Mouse (Mus musculus) forebrain, embryonic 13.5 days (tissue): Measurements from ENCODE around the gene Rnf168. TPM values are rescaled to one million over a fixed set of nuclear protein-coding genes. Genes with fewer than 3 reads are reported as not detected.
"Not testable (repeated sequence)": the region's sequence is repeated elsewhere in the genome, so short reads cannot be mapped to it uniquely, and the experiment has no call there.

Source experiments
- ATAC-seq: fragments of 200-750 bp; cut with Nextera tagmentation; 2 replicates; pipeline ENCODE4 v1.8.0; 2017
- H3K27ac ChIP-seq: fragments of 300-500 bp; sonication (generic); 2 replicates; pipeline ENCODE4 v1.5.1; 2015; ENCODE audit warnings: inconsistent platforms, mild to moderate bottlenecking, moderate library complexity
- H3K27me3 ChIP-seq: fragments of 300-500 bp; sonication (generic); 2 replicates; pipeline ENCODE4 v1.6.1; 2015; ENCODE audit warnings: mild to moderate bottlenecking, inconsistent platforms
- H3K36me3 ChIP-seq: fragments of 300-500 bp; sonication (generic); 2 replicates; pipeline ENCODE4 v1.6.1; 2015; ENCODE audit warnings: mild to moderate bottlenecking, inconsistent platforms; ENCODE audit not compliant: poor library complexity, severe bottlenecking
- H3K4me1 ChIP-seq: fragments of 300-500 bp; sonication (generic); 2 replicates; pipeline ENCODE4 v1.6.1; 2015; ENCODE audit warnings: inconsistent platforms
- H3K4me2 ChIP-seq: fragments of 300-500 bp; sonication (generic); 2 replicates; pipeline ENCODE4 v1.6.1; 2015; ENCODE audit warnings: inconsistent platforms, mild to moderate bottlenecking, moderate library complexity
- H3K4me3 ChIP-seq: fragments of 300-500 bp; sonication (generic); 2 replicates; pipeline ENCODE4 v1.5.1; 2015; ENCODE audit warnings: mild to moderate bottlenecking, inconsistent platforms
- H3K9ac ChIP-seq: fragments of 300-500 bp; sonication (generic); 2 replicates; pipeline ENCODE4 v1.6.1; 2015; ENCODE audit warnings: mild to moderate bottlenecking, inconsistent platforms
- H3K9me3 ChIP-seq: fragments of 300-500 bp; sonication (generic); replicated peaks from 2 replicates; pipeline ENCODE4 v1.6.1; 2016; ENCODE audit warnings: inconsistent platforms
- WGBS: fragments of 180-500 bp; shearing (Covaris S2); methylation state at CpG from one replicate; pipeline ENCODE4 v1.1.7; 2015; 5-methylcytosine and 5-hydroxymethylcytosine counted together
- polyA plus RNA-seq: library from polyadenylated mRNA; unstranded; fragments of >200 nt; fragmentation: Nextera tagmentation; extraction: Ambion mirVana; gene quantifications from 2 replicates; pipeline ENCODE4 v1.2.1, GENCODE M21; 2015

The Rnf168 gene
- polyA plus RNA-seq, 1 experiment from 2014 or later, result 38.5 TPM

DNA sequence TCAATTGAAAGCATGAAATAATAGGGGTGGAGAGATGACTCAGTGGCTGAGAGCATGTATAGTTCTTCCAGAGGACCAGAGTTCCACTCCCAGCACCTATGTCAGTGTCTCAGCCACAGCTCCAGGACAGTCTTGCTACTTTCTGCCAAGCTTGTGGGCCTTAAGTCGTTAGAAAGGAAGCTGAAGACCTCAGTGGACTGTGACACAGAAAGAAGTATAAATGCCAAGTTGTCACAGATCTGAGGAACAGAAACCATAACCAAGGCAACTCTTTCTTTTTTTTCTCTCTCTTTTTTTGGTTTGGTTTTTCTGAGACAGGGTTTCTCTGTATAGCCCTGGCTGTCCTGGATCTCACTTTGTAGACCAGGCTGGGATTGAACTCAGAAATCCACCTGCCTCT is 1.4 kb upstream of the Rnf168 start:
- Histone ChIP-seq H3K4me3 (no peak overlapping the region), H3K9me3 (no peaks in the 10 kb centered on the region), H3K27me3 (no peaks in the 10 kb centered on the region), H3K27ac (no peak overlapping the region), H3K4me2 (no peak overlapping the region), H3K36me3 (peaks cover 9% of the 10 kb centered on the region), H3K9ac (no peak overlapping the region), H3K4me1 (peaks cover 30% of the 10 kb centered on the region)
- no peak for ATAC-seq
- 94% methylated on average over 1 of the region's 1 CpGs for WGBS

- 57% methylated on average over 7 of the region's 7 CpGs for WGBS
- no peak for ATAC-seq
- H3K27ac ChIP-seq, result no peak overlapping the region
Measured at GRCm38 (mm10) chr16:32278396-32278795, 1.1 kb downstream of the Rnf168 start.

GRCm38 (mm10) chr16:32280211-32280610 is 3.0 kb downstream of the Rnf168 start:
- Histone ChIP-seq H3K4me2 (peak overlapping the region; percentile 39), H3K36me3 (peaks cover 37% of the 10 kb centered on the region), H3K9ac (peak overlapping the region; percentile 0; the same call in 1 of the 2 replicates), H3K27me3 (no peaks in the 10 kb centered on the region), H3K4me3 (peak overlapping the region; percentile 8), H3K27ac (no peak overlapping the region), H3K4me1 (peaks cover 38% of the 10 kb centered on the region), H3K9me3 (no peaks in the 10 kb centered on the region)
- ATAC-seq, result no peak
- 90% methylated on average over 8 of the region's 8 CpGs for WGBS

More at GRCm38 (mm10) chr16:32278396-32278795, 1.1 kb downstream of the Rnf168 start:
- Histone ChIP-seq H3K4me1 (peaks cover 38% of the 10 kb centered on the region), H3K4me3 (peak overlapping the region; percentile 88), H3K9me3 (no peaks in the 10 kb centered on the region), H3K36me3 (peaks cover 21% of the 10 kb centered on the region), H3K4me2 (peak overlapping the region; percentile 70), H3K9ac (peak overlapping the region; percentile 92), H3K27me3 (no peaks in the 10 kb centered on the region)

DNA sequence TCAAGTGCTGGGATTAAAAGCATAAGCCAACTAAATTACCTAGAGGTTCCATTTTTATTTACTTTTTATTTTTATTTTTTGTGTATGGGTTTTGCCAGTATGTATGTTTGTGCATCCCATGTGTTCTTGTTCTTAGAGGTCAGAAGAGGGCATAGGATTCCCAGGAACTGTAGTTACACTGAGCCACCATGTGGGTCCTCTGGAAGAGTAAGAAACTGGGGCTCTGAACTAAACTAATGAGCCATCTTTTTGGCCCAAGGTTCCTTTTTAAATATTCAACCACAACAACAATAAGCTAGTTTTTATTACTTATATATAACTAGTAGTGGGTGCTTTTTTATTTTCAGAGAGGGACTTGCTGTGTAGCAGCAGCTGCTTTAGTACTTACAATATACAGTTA is 5.3 kb downstream of the Rnf168 start:
- Histone ChIP-seq H3K9me3 (no peaks in the 10 kb centered on the region), H3K4me3 (no peak overlapping the region), H3K36me3 (peaks cover 61% of the 10 kb centered on the region), H3K27me3 (no peaks in the 10 kb centered on the region), H3K9ac (no peak overlapping the region), H3K27ac (no peak overlapping the region), H3K4me1 (peaks cover 33% of the 10 kb centered on the region), H3K4me2 (no peak overlapping the region)
- no peak for ATAC-seq

GRCm38 (mm10) chr16:32291821-32292220 is 14.6 kb downstream of the Rnf168 start:
- Histone ChIP-seq H3K9me3 (no peaks in the 10 kb centered on the region), H3K27ac (no peak overlapping the region), H3K27me3 (no peaks in the 10 kb centered on the region), H3K4me1 (no peaks in the 10 kb centered on the region), H3K4me2 (no peak overlapping the region), H3K36me3 (peaks cover 63% of the 10 kb centered on the region), H3K4me3 (no peak overlapping the region), H3K9ac (no peak overlapping the region)
- ATAC-seq, result no peak
- whole genome bisulfite sequencing, result 92% methylated on average over 4 of the region's 4 CpGs

DNA sequence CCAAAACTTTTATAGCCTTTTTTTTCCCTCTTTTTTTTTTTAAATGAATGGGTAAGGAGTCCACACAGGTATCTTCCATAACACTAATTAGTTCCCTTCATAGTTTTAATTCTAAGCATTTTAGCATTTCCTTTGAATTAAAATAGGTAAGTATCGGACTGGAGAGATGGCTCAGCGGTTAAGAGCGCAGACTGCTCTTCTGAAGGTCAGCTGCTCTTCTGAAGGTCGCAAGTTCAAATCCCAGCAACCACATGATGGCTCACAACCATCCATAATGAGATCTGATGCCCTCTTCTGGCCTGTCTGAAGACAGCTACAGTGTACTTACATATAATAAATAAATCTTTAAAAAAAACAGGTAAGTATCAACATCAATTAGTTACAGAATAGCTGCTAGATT is 22.4 kb downstream of the Rnf168 start:
- not testable (repeated sequence) for H3K4me1 ChIP-seq, ATAC-seq, H3K9ac ChIP-seq, H3K9me3 ChIP-seq, H3K27ac ChIP-seq, H3K27me3 ChIP-seq, H3K4me2 ChIP-seq, H3K4me3 ChIP-seq
- WGBS, result 96% methylated on average over 4 of the region's 4 CpGs
- H3K36me3 ChIP-seq, result peaks cover 59% of the 10 kb centered on the region

DNA sequence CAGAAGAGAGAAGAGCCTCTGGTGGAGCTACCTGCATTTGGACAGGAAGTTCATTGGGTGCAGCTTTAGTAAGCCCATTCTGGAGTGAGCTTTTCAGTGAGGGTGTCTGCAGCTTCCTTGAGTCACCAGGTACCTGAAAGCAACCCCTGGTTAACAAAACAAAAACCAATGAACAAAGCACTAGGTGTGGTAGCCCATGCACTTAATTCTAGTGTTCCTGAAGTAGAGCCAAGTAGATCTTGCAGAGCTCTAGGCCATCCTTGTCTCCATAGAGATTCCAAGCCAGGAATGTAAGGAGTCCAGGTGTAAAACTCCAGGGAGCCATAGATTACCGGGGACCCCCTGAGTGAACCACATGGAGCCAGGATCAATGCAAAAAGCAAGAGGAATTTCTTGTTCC is 25.8 kb downstream of the Rnf168 start:
- H3K27me3 ChIP-seq, result no peaks in the 10 kb centered on the region
- no peaks in the 10 kb centered on the region for H3K4me1 ChIP-seq
- WGBS, result 44% methylated on average over 1 of the region's 1 CpGs
- no peak overlapping the region for H3K4me3 ChIP-seq
- no peaks in the 10 kb centered on the region for H3K9me3 ChIP-seq
- no peak overlapping the region for H3K4me2 ChIP-seq
- H3K9ac ChIP-seq, result no peak overlapping the region
- ATAC-seq, result no peak
- no peak overlapping the region for H3K27ac ChIP-seq
- H3K36me3 ChIP-seq, result peaks cover 36% of the 10 kb centered on the region

GRCm38 (mm10) chr16:32303886-32304285 is 26.6 kb downstream of the Rnf168 start:
- ATAC-seq, result no peak
- 93% methylated on average over 7 of the region's 7 CpGs for WGBS
- no peak overlapping the region for H3K4me3 ChIP-seq

DNA sequence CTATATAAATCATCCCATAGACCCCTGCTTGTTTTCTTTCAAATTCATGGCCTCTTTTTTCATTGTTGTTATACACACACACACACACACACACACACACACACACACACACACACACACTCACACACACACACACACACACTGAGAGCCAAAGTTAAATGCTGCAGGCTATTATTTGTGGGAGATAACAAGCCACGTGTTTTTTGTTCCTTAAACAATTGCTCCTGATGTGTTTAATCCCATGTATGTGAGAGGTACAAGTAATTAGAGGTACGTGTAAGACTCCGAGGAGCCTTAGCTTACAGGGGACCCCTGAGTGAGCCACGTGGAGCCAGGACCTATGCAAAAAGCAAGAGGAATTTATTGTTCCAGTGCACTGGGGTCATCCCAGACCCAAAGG is 34.7 kb downstream of the Rnf168 start:
- Histone ChIP-seq H3K4me3 (no peak overlapping the region), H3K4me2 (no peak overlapping the region), H3K9ac (no peak overlapping the region), H3K27ac (no peak overlapping the region), H3K4me1 (no peaks in the 10 kb centered on the region), H3K27me3 (no peaks in the 10 kb centered on the region), H3K36me3 (no peaks in the 10 kb centered on the region), H3K9me3 (no peaks in the 10 kb centered on the region)
- 51% methylated on average over 4 of the region's 4 CpGs for WGBS
- no peak for ATAC-seq

More at GRCm38 (mm10) chr16:32303886-32304285, 26.6 kb downstream of the Rnf168 start:
- Histone ChIP-seq H3K36me3 (peaks cover 28% of the 10 kb centered on the region), H3K9ac (no peak overlapping the region), H3K9me3 (no peaks in the 10 kb centered on the region), H3K4me2 (no peak overlapping the region), H3K4me1 (no peaks in the 10 kb centered on the region), H3K27ac (no peak overlapping the region), H3K27me3 (no peaks in the 10 kb centered on the region)

GRCm38 (mm10) chr16:32312386-32312785 is 35.1 kb downstream of the Rnf168 start:
- no peak for ATAC-seq
- 61% methylated on average over 5 of the region's 5 CpGs for WGBS

DNA sequence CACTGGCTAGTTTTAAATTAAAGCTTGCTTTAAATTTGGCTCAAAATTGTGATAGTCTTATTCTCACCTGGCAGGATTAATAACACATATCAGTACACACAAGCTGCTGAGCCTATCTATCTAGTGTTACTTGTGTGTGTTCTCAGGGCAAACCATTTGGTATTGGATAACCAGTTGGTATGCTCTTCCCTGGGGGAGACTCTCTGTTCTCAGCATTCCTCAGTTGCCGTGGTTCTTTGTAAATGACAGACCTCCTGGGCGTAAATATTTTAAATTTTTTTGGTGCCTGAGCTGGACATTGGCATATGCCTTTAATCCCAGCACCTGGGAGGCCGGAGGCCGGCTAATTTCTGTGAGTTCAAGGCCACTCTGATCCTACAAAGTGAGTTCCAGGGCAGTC is 35.6 kb downstream of the Rnf168 start:
- H3K9me3 ChIP-seq, result no peaks in the 10 kb centered on the region
- H3K4me3 ChIP-seq, result no peak overlapping the region
- no peak overlapping the region for H3K27ac ChIP-seq
- ATAC-seq, result no peak
- 77% methylated on average over 4 of the region's 4 CpGs for WGBS
- no peaks in the 10 kb centered on the region for H3K27me3 ChIP-seq
- no peak overlapping the region for H3K4me2 ChIP-seq
- H3K4me1 ChIP-seq, result no peaks in the 10 kb centered on the region
- H3K9ac ChIP-seq, result no peak overlapping the region
- H3K36me3 ChIP-seq, result no peaks in the 10 kb centered on the region

More at GRCm38 (mm10) chr16:32312386-32312785, 35.1 kb downstream of the Rnf168 start:
- no peaks in the 10 kb centered on the region for H3K36me3 ChIP-seq
- H3K4me2 ChIP-seq, result no peak overlapping the region
- H3K27me3 ChIP-seq, result no peaks in the 10 kb centered on the region
- H3K4me1 ChIP-seq, result no peaks in the 10 kb centered on the region
- H3K27ac ChIP-seq, result no peak overlapping the region
- H3K9ac ChIP-seq, result no peak overlapping the region
- H3K4me3 ChIP-seq, result no peak overlapping the region
- H3K9me3 ChIP-seq, result no peaks in the 10 kb centered on the region

DNA sequence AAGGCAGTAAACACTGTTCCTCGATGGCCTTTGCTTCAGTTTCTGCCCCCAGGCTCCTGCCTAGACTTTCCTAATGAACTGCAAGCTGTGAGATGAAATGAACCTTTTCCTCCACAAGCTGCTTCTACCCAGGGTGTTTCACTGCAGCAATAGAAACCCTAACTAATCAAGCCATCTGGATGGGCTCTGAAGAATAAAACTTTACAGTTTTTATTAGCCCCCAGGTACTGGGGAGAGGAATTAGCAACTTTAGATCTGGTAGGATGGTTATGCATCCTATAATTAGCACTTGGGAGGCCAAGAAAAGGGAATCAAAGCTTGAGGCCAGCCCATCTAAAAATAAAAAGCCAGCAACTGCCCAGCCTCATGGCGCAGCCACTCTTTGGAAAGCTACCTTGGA is 39.3 kb downstream of the Rnf168 start:
- no peaks in the 10 kb centered on the region for H3K4me1 ChIP-seq
- no peaks in the 10 kb centered on the region for H3K9me3 ChIP-seq
- no peak overlapping the region for H3K4me2 ChIP-seq
- WGBS, result 81% methylated on average over 2 of the region's 2 CpGs
- H3K36me3 ChIP-seq, result no peaks in the 10 kb centered on the region
- no peak overlapping the region for H3K9ac ChIP-seq
- H3K27ac ChIP-seq, result no peak overlapping the region
- H3K27me3 ChIP-seq, result no peaks in the 10 kb centered on the region
- ATAC-seq, result no peak
- no peak overlapping the region for H3K4me3 ChIP-seq

DNA sequence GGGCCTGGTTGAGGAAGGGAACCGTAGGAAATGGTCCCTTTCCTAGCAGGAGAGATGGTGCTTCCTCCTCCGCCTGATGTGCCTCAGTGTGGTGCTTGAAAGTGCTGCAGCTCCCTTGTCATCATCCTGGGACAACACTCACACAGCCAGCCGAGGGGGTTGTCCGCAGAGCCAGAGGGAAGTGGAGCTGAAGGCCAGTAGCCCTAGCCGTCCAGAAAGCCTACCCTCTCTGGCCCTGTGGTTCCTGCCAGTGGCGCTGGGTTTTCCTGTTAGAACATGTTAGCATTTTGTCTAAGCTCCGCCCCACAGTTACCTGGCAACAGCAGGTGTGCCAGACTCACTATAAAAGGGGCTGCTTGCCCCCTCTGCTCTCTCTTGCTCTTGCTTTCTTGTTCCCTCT is 46.7 kb downstream of the Rnf168 start:
- 47% methylated on average over 7 of the region's 7 CpGs for WGBS
- H3K9ac ChIP-seq, result no peak overlapping the region
- ATAC-seq, result no peak
- H3K27me3 ChIP-seq, result no peaks in the 10 kb centered on the region
- no peak overlapping the region for H3K4me2 ChIP-seq
- no peak overlapping the region for H3K4me3 ChIP-seq
- H3K27ac ChIP-seq, result no peak overlapping the region
- H3K36me3 ChIP-seq, result no peaks in the 10 kb centered on the region
- H3K4me1 ChIP-seq, result no peaks in the 10 kb centered on the region
- H3K9me3 ChIP-seq, result no peaks in the 10 kb centered on the region
